Mouse (Mus musculus): ENCODE measurements at regions not wholly inside any gene's neighbourhood (a gene's known extent, or its start where the extent isn't known, plus 50 kb on each side); places are given as distances from the start of the nearest gene placed in this dataset.

- no peak overlapping the region for H3K4me2 ChIP-seq (ENCODE audit: low read depth)
- DNase-seq (ENCODE audit: low read depth in 3 of 3, low spot score in 3 of 3) (no peak), ATAC-seq (ENCODE audit: insufficient read depth) (no peak)
- WGBS (ENCODE audit: insufficient replicate concordance) = 58% methylated on average over 7 of the region's 7 CpGs
- H3K36me3 ChIP-seq (replicated peaks; ENCODE audit: control insufficient read depth, insufficient read depth, low read depth) = no peaks in the 10 kb centered on the region
- TF ChIP-seq EP300 (IDR thresholded peaks at IDR 0.05; ENCODE audit: low read depth) = no peak
- no peak for TF ChIP-seq CTCF (IDR thresholded peaks at IDR 0.05; ENCODE audit: low read depth)
- no peaks in the 10 kb centered on the region for H3K27me3 ChIP-seq (ENCODE audit: control insufficient read depth, insufficient read depth, low read length)
- no peak overlapping the region for H3K27ac ChIP-seq
- no peak overlapping the region for H3K9ac ChIP-seq (replicated peaks)
- H3K4me1 ChIP-seq (replicated peaks; ENCODE audit: control insufficient read depth in 2 of 2, insufficient read depth in 2 of 2, low read length in 1 of 2) = no peaks in the 10 kb centered on the region
- no peaks in the 10 kb centered on the region for H3K9me3 ChIP-seq (ENCODE audit: control insufficient read depth, low read length)
- H3K4me3 ChIP-seq (ENCODE audit: insufficient read depth in 1 of 2, low read depth in 2 of 2, low read length in 2 of 2) = no peak overlapping the region
Observed at GRCm38 (mm10) chr15:61055017-61055609, 132.3 kb upstream of the A1bg start.

DNA sequence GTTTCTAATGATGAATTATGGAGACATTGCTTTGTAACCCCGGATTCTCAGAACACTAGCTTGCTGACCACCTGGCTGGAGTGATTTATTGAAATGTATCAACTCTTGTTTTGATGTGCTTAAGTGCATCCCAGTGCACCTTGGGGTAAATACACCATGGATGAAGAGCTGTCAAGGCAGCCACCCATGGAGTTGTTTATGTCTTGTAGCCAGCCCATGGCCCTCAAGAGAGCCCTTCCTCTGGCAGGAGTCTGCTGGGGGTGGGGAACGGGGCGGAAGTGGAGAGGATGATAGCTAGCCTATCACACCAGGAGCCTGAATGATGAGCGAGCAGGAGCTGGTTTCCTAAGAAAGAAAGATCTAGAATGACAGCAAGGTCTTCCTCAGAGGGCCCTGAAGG lies 128.6 kb upstream of the A1bg start:
- no peaks in the 10 kb centered on the region for H3K9me3 ChIP-seq (ENCODE audit: control insufficient read depth, low read length)
- H3K4me1 ChIP-seq (replicated peaks; ENCODE audit: control insufficient read depth in 2 of 2, insufficient read depth in 2 of 2, low read length in 1 of 2) = no peaks in the 10 kb centered on the region
- no peak overlapping the region for H3K4me2 ChIP-seq (ENCODE audit: low read depth)
- TF ChIP-seq CTCF (IDR thresholded peaks at IDR 0.05; ENCODE audit: low read depth) (no peak), EP300 (IDR thresholded peaks at IDR 0.05; ENCODE audit: low read depth) (no peak)
- H3K27ac ChIP-seq = no peak overlapping the region
- ATAC-seq (ENCODE audit: insufficient read depth) (no peak), DNase-seq (ENCODE audit: low read depth in 3 of 3, low spot score in 3 of 3) (no peak)
- no peak overlapping the region for H3K4me3 ChIP-seq (ENCODE audit: insufficient read depth in 1 of 2, low read depth in 2 of 2, low read length in 2 of 2)
- H3K36me3 ChIP-seq (replicated peaks; ENCODE audit: control insufficient read depth, insufficient read depth, low read depth) = no peaks in the 10 kb centered on the region
- WGBS (ENCODE audit: insufficient replicate concordance) = 64% methylated on average over 4 of the region's 4 CpGs
- no peak overlapping the region for H3K9ac ChIP-seq (replicated peaks)
- H3K27me3 ChIP-seq (ENCODE audit: control insufficient read depth, insufficient read depth, low read length) = no peaks in the 10 kb centered on the region

DNA sequence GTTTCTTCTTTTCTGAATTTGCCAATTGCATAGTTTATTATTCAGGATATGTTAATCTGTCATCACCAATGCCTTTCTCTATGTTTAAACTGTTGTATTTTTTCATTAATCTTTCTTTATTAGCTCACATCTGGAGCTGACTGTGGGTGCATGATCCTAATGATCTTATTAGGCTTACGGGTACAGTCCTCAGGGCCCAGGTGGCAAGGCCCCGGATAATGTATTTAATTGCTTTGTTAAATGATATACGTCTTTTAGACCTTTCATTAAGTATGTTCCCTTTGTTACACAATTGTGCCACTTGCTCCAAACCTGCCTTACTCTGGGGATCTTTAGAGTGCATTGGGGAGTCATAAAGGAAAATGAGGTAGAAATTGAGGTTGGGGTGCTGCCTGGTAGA lies 86.7 kb upstream of the A1bg start:
- Histone ChIP-seq H3K9ac (replicated peaks) (no peak overlapping the region), H3K36me3 (replicated peaks; ENCODE audit: control insufficient read depth, insufficient read depth, low read depth) (no peaks in the 10 kb centered on the region), H3K27me3 (ENCODE audit: control insufficient read depth, insufficient read depth, low read length) (no peaks in the 10 kb centered on the region), H3K4me2 (ENCODE audit: low read depth) (no peak overlapping the region), H3K4me1 (replicated peaks; ENCODE audit: control insufficient read depth in 2 of 2, insufficient read depth in 2 of 2, low read length in 1 of 2) (no peaks in the 10 kb centered on the region), H3K27ac (no peak overlapping the region), H3K4me3 (ENCODE audit: insufficient read depth in 1 of 2, low read depth in 2 of 2, low read length in 2 of 2) (no peak overlapping the region), H3K9me3 (ENCODE audit: control insufficient read depth, low read length) (no peaks in the 10 kb centered on the region)
- ATAC-seq (ENCODE audit: insufficient read depth) (no peak), DNase-seq (ENCODE audit: low read depth in 3 of 3, low spot score in 3 of 3) (no peak)
- 73% methylated on average over 3 of the region's 3 CpGs for WGBS (ENCODE audit: insufficient replicate concordance)
- TF ChIP-seq EP300 (IDR thresholded peaks at IDR 0.05; ENCODE audit: low read depth) (no peak), CTCF (IDR thresholded peaks at IDR 0.05; ENCODE audit: low read depth) (no peak)

- H3K4me3 ChIP-seq (ENCODE audit: insufficient read depth in 1 of 2, low read depth in 2 of 2, low read length in 2 of 2) = no peak overlapping the region
- no peaks in the 10 kb centered on the region for H3K36me3 ChIP-seq (replicated peaks; ENCODE audit: control insufficient read depth, insufficient read depth, low read depth)
- no peaks in the 10 kb centered on the region for H3K9me3 ChIP-seq (ENCODE audit: control insufficient read depth, low read length)
- DNase-seq (ENCODE audit: low read depth in 3 of 3, low spot score in 3 of 3) (peak in 2 of 3 experiments; percentile 52 to 59), ATAC-seq (ENCODE audit: insufficient read depth) (no peak)
- no peaks in the 10 kb centered on the region for H3K27me3 ChIP-seq (ENCODE audit: control insufficient read depth, insufficient read depth, low read length)
- H3K9ac ChIP-seq (replicated peaks) = no peak overlapping the region
- H3K27ac ChIP-seq = no peak overlapping the region
- WGBS (ENCODE audit: insufficient replicate concordance) = 63% methylated on average over 3 of the region's 3 CpGs
- no peaks in the 10 kb centered on the region for H3K4me1 ChIP-seq (replicated peaks; ENCODE audit: control insufficient read depth in 2 of 2, insufficient read depth in 2 of 2, low read length in 1 of 2)
- no peak for TF ChIP-seq CTCF (IDR thresholded peaks at IDR 0.05; ENCODE audit: low read depth)
- 0 out of 2 replicates have a peak, but pooled peaks have one; percentile 13 for TF ChIP-seq EP300 (IDR thresholded peaks at IDR 0.05; ENCODE audit: low read depth)
- no peak overlapping the region for H3K4me2 ChIP-seq (ENCODE audit: low read depth)
Observed at GRCm38 (mm10) chr15:61007461-61008059, 84.7 kb upstream of the A1bg start.

DNA sequence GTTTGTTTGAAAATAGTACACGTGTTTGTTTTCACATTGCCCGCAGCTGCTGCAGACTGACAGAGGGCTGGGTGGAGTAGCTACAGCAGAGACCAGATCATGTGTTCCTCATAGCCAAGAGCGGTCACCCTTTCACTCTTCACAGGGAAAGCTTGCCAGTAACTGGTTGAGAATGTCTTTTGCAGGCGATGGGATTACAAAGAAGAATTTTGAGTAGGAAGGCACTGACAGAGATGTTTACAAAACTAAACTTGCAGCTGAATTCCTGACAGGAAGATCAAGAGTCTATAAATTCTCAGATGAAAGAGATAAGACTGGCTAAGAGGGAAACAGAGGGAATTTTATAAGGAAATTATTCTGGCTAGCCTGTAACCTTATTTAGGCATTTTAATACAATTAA lies 83.8 kb upstream of the A1bg start:
- ATAC-seq (ENCODE audit: insufficient read depth) = no peak
- no peak overlapping the region for H3K27ac ChIP-seq
- H3K9me3 ChIP-seq (ENCODE audit: control insufficient read depth, low read length) = no peaks in the 10 kb centered on the region
- H3K4me3 ChIP-seq (ENCODE audit: insufficient read depth in 1 of 2, low read depth in 2 of 2, low read length in 2 of 2) = no peak overlapping the region
- TF ChIP-seq CTCF (IDR thresholded peaks at IDR 0.05; ENCODE audit: low read depth) (no peak), EP300 (IDR thresholded peaks at IDR 0.05; ENCODE audit: low read depth) (no peak)
- WGBS (ENCODE audit: insufficient replicate concordance) = 48% methylated on average over 4 of the region's 4 CpGs
- H3K36me3 ChIP-seq (replicated peaks; ENCODE audit: control insufficient read depth, insufficient read depth, low read depth) = no peaks in the 10 kb centered on the region
- no peaks in the 10 kb centered on the region for H3K4me1 ChIP-seq (replicated peaks; ENCODE audit: control insufficient read depth in 2 of 2, insufficient read depth in 2 of 2, low read length in 1 of 2)
- H3K27me3 ChIP-seq (ENCODE audit: control insufficient read depth, insufficient read depth, low read length) = no peaks in the 10 kb centered on the region
- H3K4me2 ChIP-seq (ENCODE audit: low read depth) = no peak overlapping the region
- no peak overlapping the region for H3K9ac ChIP-seq (replicated peaks)
- DNase-seq (ENCODE audit: low read depth in 3 of 3, low spot score in 3 of 3) = peak in 1 of 3 experiments; percentile 14
